In the genomic region with DNA sequence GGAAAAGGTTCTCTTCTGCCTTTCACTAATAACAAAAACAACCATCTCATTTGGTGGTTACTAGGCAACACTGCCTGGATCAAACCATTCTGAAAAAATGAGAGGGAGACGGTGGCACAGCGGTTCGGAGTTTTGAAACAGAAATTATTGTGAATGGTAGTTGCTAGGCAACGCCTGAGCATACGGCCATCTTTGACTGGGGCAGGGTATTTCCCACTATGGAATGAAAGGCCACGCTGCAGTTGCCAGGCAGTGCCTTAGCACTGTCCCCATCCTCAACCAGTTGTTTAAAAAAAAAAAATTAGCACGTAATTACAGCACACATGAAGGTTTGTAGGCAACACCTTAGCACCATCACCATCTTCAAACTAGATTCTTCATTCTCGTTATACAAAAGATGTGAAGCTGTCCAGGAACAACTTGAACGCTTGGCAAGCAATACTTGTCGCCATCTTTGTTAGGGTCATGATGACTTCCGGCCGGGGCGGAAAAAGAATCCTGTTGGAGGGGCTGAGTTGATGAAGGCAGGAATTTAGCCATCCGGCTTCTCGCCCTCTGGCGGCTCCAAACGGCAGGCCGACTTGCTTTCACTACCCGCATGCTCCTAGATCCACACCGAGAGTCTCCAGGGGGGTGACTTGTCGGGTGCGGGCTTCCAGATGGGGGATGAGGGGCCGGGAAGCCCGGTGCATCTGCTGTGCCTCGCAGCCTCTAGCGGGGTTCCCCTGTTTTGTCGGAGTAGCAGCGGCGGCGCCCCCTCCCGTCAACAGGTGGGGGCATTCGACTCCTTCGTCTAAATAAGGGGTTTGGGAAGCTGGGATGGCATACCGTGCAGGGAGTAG, we compare ENCODE assay signal across 8 mouse cellular contexts. TPM values are rescaled to one million over a fixed set of nuclear protein-coding genes. Genes with fewer than 3 reads are reported as not detected.
DNase-seq lines count a peak whose midpoint lies in the region; ATAC-seq and TF ChIP-seq lines count a peak whose summit lies in the region.

A gene (plus strand): TSS at position 487 of the 842 bp plus-strand sequence.

- H3K27ac ChIP-seq in gastrocnemius, adult 2 months: peak within 1 kb of the TSS; percentile 92
- H3K27ac ChIP-seq in hindbrain, postnatal 0 days: peak within 1 kb of the TSS; percentile 88
- H3K27ac ChIP-seq in left cerebral cortex, adult 2 months: peak within 1 kb of the TSS; percentile 93

- H3K9ac ChIP-seq in hindbrain, postnatal 0 days (replicated peaks; ENCODE audit: low read length): peak within 1 kb of the TSS; percentile 61

- intact Hi-C loops in gastrocnemius, adult 2 months (cut with DNase I): loop anchor here (5.0 kb wide), 2 partner anchors 61 to 116 kb away; no protein-coding TSS in a partner anchor
- intact Hi-C loops in left cerebral cortex, adult 2 months (cut with DNase I): loop anchor here (1.0 kb wide), 1 partner anchor 27 kb away; a partner anchor contains a TSS

- TF ChIP-seq CTCF in gastrocnemius, adult 2 months (IDR thresholded peaks at IDR 0.05): peak; percentile 76
- TF ChIP-seq CTCF in hindbrain, postnatal 0 days (IDR thresholded peaks at IDR 0.05; ENCODE audit: low read depth): peak; percentile 82
- TF ChIP-seq CTCF in left cerebral cortex, adult 2 months (IDR thresholded peaks at IDR 0.05): peak; percentile 76

- peaks cover 30% of the 10 kb centered on the region for H3K4me1 ChIP-seq in hindbrain, postnatal 0 days (ENCODE audit: insufficient read depth, low read length)

- H3K4me2 ChIP-seq in hindbrain, postnatal 0 days (ENCODE audit: low read depth, low read length): peak within 1 kb of the TSS; percentile 85

- under 1% methylated on average over 34 of the region's 34 CpGs for WGBS in hindbrain, postnatal 0 days

- H3K27me3 ChIP-seq in hindbrain, postnatal 0 days (ENCODE audit: insufficient read depth, low read length): no peaks in the 10 kb centered on the region

- H3K9me3 ChIP-seq in hindbrain, postnatal 0 days (ENCODE audit: low read length): no peaks in the 10 kb centered on the region

- peak; percentile 79 for ATAC-seq in common myeloid progenitor, adult 5-6 weeks (replicated peaks; ENCODE audit: low read depth, poor library complexity, severe bottlenecking)
- ATAC-seq in hindbrain, postnatal 0 days: peak; percentile 84
- ATAC-seq in megakaryocyte, adult 5-6 weeks (ENCODE audit: poor library complexity, severe bottlenecking): peak; percentile 67

- peak; percentile 98 for DNase-seq in ZHBTc4 (ENCODE audit: low read depth, low spot score)
- peak; percentile 93 for DNase-seq in gastrocnemius, adult 2 months
- DNase-seq in hindbrain, postnatal 0 days (ENCODE audit: low spot score): peak; percentile 97
- peak; percentile 86 to 90 for DNase-seq in left cerebral cortex, adult 2 months (ENCODE audit: extremely low spot score in 1 of 2, low spot score in 2 of 2)
- DNase-seq in right cerebral cortex, adult 2 months (ENCODE audit: low spot score in 2 of 2): peak; percentile 93
- peak; percentile 90 for DNase-seq in urinary bladder, postnatal 14 days (ENCODE audit: low spot score)

- peak within 1 kb of the TSS; percentile 91 for H3K4me3 ChIP-seq in gastrocnemius, adult 2 months
- H3K4me3 ChIP-seq in hindbrain, postnatal 0 days (ENCODE audit: low read length): peak within 1 kb of the TSS; percentile 70
- H3K4me3 ChIP-seq in left cerebral cortex, adult 2 months: peak within 1 kb of the TSS; percentile 59

- H3K36me3 ChIP-seq in hindbrain, postnatal 0 days (ENCODE audit: insufficient read depth, low read length): 0 out of 2 replicates have a peak, but pooled peaks cover 15% of the 10 kb centered on the region

RNA-seq across cellular contexts. Expression of the gene that starts here (rescaled TPM):
- 14.7 and 28.1 TPM in 2 replicates for total RNA-seq in common myeloid progenitor, adult 5-6 weeks (2017)
- total RNA-seq in gastrocnemius, adult 2 months (2021): 10 to 100 TPM; 16.4 to 18.6 TPM
- total RNA-seq in hindbrain, postnatal 0 days (2014; rRNA removed): 27.8 and 29.8 TPM in 2 replicates
- 14.5 and 14.9 TPM in 2 replicates for polyA plus RNA-seq in hindbrain, postnatal 0 days (2015; fragmentation: Nextera tagmentation; extraction: Ambion mirVana)
- 10 to 100 TPM; 23.4 to 24.1 TPM for total RNA-seq in left cerebral cortex, adult 2 months (2021)
- 4.6 and 4.7 TPM in 2 replicates for total RNA-seq in megakaryocyte, adult 5-6 weeks (2015)
- 11.1 and 11.3 TPM in 2 replicates for total RNA-seq in megakaryocyte, adult 5-6 weeks (2017)

Comparison
In these comparisons a context has a peak if more than half of its experiments do, and no peak if none do; other contexts are left out.
1. Peak in every context shown above with its lines: DNase-seq, ATAC-seq, H3K4me3 ChIP-seq and H3K27ac ChIP-seq.